Mouse (Mus musculus) lung, adult 2 months (tissue): ENCODE results near the gene Bnc1. TPM values are rescaled to one million over a fixed set of nuclear protein-coding genes. Genes with fewer than 3 reads are reported as not detected.

ENCODE experiments used
- DNase-seq: peaks from one replicate; pipeline ENCODE4 v3.0.0; 2022
- H3K4me1 ChIP-seq: fragments of 200-500 bp; 2 replicates; pipeline ENCODE4 v1.6.1; 2011; ENCODE audit warnings: low read length; ENCODE audit not compliant: control insufficient read depth, insufficient read depth
- H3K4me3 ChIP-seq: fragments of 200-500 bp; replicated peaks from 2 replicates; pipeline ENCODE3; 2011; ENCODE audit warnings: low read depth, mild to moderate bottlenecking, control low read depth, low read length; ENCODE audit errors: extremely low read depth
- CTCF ChIP-seq: fragments of 200-500 bp; IDR thresholded peaks from 2 replicates; pipeline ENCODE4 v1.5.1; 2011; ENCODE audit warnings: mild to moderate bottlenecking, low read length, control low read depth; ENCODE audit not compliant: insufficient read depth
- POLR2A ChIP-seq: fragments of 200-500 bp; IDR thresholded peaks from 2 replicates; pipeline ENCODE4 v1.6.1; 2011; ENCODE audit warnings: low read depth, mild to moderate bottlenecking, control low read depth, low read length, borderline replicate concordance; ENCODE audit errors: extremely low read depth
- WGBS: fragments of 180-500 bp; shearing (Covaris S2); methylation state at CpG from one replicate; pipeline ENCODE4 v1.1.7; 2018; 5-methylcytosine and 5-hydroxymethylcytosine counted together
- polyA plus RNA-seq: library from polyadenylated mRNA; depleted of rRNA; stranded (reverse); fragments of >200 nt; gene quantifications from 2 replicates; pipeline ENCODE4 v1.2.3, GENCODE M21; 2012; rRNA removed

The Bnc1 gene
- polyA plus RNA-seq: 1.8 and 2.0 TPM in 2 replicates

DNA sequence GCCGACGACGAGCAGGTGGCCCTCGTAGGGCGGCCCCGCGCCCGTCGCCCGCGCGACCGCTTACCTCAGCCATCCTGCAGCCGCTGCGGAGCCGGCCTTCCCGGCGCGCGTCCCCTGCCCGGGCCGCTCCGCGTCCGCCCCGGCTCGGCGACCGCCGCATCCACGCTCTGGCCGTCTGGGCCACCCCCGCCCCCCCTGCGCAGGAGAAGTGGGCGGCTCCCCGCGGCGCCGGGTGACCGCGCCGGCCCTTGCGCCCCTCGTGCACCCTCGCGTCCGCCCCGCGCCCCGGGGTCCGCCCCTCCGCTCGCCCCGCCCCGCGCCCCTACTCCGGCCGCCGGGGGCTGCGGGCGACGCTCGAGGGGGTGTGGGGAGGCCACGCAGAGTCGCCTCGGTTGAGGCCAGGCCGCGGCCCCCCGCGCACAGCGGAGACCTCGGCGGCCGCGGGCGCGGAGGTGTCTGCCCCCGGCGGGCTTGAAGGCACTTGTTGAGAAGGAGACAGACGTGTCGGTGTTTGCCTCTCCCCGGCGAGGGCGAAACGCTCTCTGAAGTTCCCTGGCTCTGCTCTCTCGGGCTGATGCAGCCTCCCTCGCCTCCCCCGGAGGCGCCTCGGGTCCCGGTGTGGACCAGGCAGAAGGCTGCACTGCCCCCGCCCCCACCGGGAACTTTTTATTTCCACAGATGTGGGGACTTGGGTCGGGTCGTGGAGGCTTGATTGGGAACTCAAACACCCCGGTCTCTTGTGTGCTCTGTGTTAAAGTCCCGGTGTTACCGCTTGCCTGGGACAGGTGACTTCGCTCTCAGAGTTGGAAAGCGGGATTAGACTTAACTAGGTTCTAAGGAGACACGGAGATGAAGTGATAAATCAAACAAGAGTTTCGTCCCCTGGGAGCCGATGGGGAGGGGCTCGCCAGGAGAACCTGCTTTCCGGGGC lies at the start of gene Bnc1:
Gene Bnc1 (minus strand): TSS at position 162 of the 931 bp plus-strand sequence.
- 2% methylated on average over 104 of the region's 105 CpGs for WGBS
- H3K4me1 ChIP-seq: no peaks in the 10 kb centered on the region
- no peak for DNase-seq
- TF ChIP-seq CTCF (no peak), POLR2A (no peak)
- no peak within 1 kb of the TSS for H3K4me3 ChIP-seq

DNA sequence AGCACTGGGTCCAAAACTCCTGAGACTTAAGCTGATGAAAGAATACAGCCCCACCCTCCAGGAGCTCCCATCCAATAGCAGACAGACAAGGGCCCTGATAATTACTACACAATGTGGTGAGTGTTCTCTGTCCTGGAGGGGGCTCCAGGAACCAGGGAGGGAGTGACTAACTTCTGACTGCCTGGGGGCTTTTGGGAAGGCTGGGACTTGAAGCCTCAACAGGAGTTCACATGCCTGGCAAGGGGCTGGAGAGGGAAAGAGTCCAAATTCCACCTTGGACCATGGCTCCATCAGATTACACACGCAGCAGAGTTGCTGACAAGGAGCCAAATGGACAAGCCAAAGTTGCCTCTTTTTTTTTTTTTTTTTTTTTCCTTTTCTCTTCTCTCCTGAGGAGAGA lies 41.3 kb upstream of the Bnc1 start:
- H3K4me1 ChIP-seq: no peaks in the 10 kb centered on the region
- TF ChIP-seq POLR2A: no peak
- TF ChIP-seq CTCF: no peak
- no peak for DNase-seq
- H3K4me3 ChIP-seq: no peak overlapping the region
- 68% methylated on average over 1 of the region's 1 CpGs for WGBS

DNA sequence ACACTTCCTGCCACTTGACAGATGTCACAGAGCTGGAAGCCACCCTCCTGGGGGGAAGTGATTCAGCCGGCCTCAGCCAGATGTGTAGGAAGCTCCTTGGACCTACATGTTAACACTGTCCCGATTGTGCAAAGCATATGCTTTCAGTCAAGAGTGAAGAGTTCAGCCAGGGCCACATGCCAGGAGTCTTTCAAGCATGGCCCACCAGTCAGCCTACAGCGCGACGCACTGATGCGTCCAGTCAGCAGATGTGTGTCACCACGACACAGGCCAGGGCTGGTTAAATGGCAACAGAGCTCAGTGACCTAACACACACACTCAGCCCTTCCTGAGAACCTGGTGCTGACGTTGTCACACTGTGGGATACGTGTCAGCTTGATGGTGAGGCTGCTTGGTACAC lies 37.6 kb upstream of the Bnc1 start:
- DNase-seq: no peak
- no peak for TF ChIP-seq CTCF
- no peak for TF ChIP-seq POLR2A
- WGBS: 52% methylated on average over 9 of the region's 9 CpGs
- Histone ChIP-seq H3K4me3 (no peak overlapping the region), H3K4me1 (no peaks in the 10 kb centered on the region)

DNA sequence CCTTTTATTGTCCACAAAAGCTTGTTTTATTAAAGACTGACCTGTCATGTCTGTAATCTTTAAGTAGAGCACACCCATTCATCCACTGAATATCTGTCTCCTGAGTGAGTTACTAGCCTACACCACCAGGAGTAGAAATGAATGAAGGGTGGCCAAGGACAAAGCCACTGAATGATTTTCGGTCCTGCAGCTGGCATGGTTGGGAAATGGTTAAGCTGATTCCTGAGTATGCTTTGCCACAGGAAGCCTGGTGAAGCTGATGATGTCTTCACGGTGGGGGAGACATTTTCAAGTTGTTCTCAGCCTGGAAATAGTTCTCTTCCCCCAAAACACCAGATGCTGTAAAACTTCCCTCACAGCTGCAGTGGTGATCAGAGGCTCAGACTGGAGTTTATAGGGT lies 33.7 kb upstream of the Bnc1 start:
- WGBS: 35% methylated on average over 2 of the region's 2 CpGs
- no peak overlapping the region for H3K4me3 ChIP-seq
- DNase-seq: no peak
- no peaks in the 10 kb centered on the region for H3K4me1 ChIP-seq
- TF ChIP-seq POLR2A (no peak), CTCF (no peak)

DNA sequence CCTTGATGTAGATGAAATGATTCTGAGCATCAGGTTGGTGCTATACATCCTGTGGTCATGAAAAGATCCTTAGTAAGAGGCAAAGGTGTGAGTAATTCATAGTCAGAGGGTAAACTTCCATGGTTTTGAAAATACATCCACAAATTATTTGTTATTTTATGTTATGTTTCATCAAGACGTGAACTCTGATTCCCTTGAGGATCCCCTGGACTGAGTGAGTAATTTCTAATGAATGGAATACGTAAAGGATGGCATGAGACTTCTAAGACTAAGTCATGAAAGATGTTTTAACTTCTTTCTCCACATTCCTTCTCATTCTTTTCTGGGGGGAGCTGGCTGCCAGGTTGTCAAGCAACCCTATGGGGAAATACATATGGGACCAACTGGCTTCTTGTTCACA lies 31.6 kb upstream of the Bnc1 start:
- Histone ChIP-seq H3K4me3 (no peak overlapping the region), H3K4me1 (no peaks in the 10 kb centered on the region)
- TF ChIP-seq POLR2A: no peak
- no peak for TF ChIP-seq CTCF
- DNase-seq: no peak
- 83% methylated on average over 2 of the region's 2 CpGs for WGBS

DNA sequence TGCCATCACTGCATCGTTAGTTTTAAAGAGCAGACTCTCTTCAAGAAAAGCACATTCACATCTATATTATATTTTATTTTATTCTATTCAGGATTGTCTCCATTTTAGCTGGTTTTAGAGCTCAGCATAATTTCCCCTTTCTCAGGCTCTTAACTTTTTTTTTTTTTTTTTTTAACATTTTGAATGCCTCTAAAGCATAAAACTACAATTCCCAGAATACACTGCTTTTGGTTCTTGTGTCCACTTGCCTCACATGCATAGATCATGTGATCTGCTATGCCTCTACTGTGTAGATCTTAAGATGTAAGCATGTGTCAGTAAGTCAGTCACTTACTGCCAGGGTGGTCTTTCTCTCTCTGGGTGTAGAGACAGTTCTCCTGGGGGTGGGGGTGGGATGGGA lies 30.3 kb upstream of the Bnc1 start:
- TF ChIP-seq CTCF (no peak), POLR2A (no peak)
- no peak for DNase-seq
- Histone ChIP-seq H3K4me3 (no peak overlapping the region), H3K4me1 (no peaks in the 10 kb centered on the region)
- WGBS: 83% methylated on average over 1 of the region's 1 CpGs

DNA sequence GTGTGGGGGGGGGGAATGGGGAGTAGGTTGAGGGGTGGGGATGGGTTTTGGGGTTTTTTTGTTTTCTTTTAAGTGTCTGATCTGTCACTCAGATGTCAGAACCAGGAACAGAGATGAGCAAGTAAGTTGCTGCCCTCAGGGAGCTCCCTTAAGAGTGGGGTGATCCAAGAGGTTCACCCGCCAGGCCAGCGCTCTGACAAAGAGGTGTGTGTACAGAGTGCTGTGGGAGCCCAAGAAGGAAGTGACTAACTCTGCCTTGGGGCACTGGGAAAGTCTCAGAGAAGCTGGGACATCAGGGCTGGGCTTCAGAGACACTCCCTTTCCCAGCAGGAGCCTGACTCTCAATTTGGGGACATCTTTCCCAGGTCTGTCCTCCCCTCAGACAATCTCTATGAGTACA lies 25.9 kb upstream of the Bnc1 start:
- no peak for DNase-seq
- H3K4me1 ChIP-seq: no peaks in the 10 kb centered on the region
- 84% methylated on average over 2 of the region's 2 CpGs for WGBS
- H3K4me3 ChIP-seq: no peak overlapping the region
- TF ChIP-seq CTCF (no peak), POLR2A (no peak)

DNA sequence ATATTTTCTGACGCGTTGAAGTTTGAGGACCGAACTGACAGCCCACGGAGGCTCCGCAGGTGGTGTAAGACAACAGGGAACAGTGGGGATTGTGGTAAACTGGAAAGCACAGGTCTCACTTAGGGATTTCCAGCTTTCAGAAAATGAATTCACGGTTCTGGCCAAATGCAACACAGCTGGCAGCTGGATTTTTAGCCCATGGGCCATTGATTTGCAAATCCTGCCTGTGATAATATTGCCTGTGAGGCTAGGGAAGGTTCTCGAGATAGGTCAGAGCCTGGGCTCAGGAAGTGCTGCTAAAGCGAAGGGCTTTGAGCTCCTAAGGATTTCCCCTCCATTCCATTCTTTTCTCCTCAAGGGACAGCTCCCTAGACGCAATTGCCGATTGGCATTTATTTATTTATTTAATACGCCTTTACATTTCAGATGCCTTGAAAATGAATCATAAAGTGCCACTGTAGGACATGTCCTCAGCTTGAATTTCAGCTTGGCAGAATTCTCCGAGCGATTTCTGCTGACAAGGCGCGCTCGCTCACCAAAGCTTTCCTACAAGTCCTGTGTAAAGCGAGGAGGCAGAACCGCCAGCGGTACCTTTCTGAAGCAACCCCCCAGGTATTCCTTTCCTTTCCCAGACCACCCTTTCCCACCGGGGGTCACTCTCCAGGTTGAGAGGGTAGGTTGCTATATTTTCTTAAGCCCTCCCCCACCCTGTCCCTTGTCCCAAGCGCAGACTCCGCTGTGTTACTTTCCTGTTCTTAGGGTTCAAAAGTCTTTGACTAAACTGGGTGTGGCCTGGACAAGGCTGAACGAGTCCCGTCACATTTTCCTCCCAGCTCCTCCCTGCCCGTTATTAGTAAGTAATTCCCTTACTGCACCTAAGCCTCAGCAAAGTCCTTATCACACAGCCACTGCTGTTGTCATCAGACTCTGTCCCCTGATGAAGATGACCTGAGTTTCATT lies 24.9 kb upstream of the Bnc1 start:
- TF ChIP-seq POLR2A (no peak), CTCF (no peak)
- no peak for DNase-seq
- no peaks in the 10 kb centered on the region for H3K4me1 ChIP-seq
- no peak overlapping the region for H3K4me3 ChIP-seq
- WGBS: 7% methylated on average over 25 of the region's 25 CpGs

DNA sequence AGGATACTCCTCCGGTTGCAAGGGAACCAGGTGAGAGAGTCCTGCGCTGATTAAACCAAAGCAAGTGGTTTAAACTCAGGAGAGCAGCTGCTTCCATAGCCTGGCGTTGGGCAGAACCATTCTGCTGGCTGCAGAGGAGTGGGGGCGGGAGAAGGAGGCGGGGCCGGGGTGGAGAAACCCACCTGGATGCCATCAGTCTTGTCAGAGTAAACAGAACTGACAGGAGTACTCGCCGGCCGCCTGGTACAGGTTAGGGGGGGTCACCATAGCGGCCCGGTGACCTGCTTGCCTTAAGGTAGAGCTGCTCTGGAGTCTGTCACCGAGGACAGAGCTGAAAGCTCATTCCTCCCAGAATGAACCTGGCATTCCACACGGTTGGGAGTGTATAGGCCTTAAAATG lies 20.4 kb upstream of the Bnc1 start:
- Histone ChIP-seq H3K4me3 (no peak overlapping the region), H3K4me1 (no peaks in the 10 kb centered on the region)
- DNase-seq: no peak
- no peak for TF ChIP-seq CTCF
- TF ChIP-seq POLR2A: no peak
- WGBS: 19% methylated on average over 13 of the region's 13 CpGs
